Mouse (Mus musculus) brain, embryonic 14.5 days (tissue): ENCODE measurements at regions not wholly inside any gene's neighbourhood (a gene's known extent, or its start where the extent isn't known, plus 50 kb on each side); places are given as distances from the start of the nearest gene placed in this dataset.

Source experiments
- CTCF ChIP-seq: fragments of 200-500 bp; IDR thresholded peaks from 2 replicates; pipeline ENCODE4 v1.5.1; 2012; ENCODE audit warnings: inconsistent platforms, mild to moderate bottlenecking, moderate library complexity, borderline replicate concordance; ENCODE audit not compliant: insufficient read depth, insufficient read length; ENCODE audit errors: extremely low read depth
- POLR2A ChIP-seq: fragments of 200-500 bp; IDR thresholded peaks from 2 replicates; pipeline ENCODE4 v1.6.1; 2012; ENCODE audit warnings: mild to moderate bottlenecking, inconsistent platforms, borderline replicate concordance; ENCODE audit not compliant: poor library complexity, insufficient read depth, insufficient read length, severe bottlenecking; ENCODE audit errors: extremely low read depth

DNA sequence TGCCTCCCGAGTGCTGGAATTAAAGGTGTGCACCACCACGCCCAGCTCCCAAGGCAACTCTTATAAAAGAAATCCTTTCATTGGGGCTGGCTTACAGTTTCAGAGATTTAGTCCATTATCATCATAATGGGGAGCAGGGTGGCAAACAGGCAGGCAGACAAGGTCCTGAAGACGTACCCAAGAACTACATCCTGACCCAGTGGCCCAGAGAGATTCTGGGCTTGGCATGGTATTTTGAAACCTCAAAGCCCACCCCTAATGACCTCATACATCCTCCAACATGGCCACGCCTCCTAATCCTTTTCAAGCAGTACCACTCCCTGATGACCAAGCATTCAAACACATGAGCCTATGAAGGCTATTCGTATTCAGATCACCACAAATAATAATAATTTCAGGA lies 98.2 kb upstream of the Rpl38 start:
- TF ChIP-seq POLR2A (no peak), CTCF (no peak)
